Mouse (Mus musculus) WW6 (cell line): ENCODE data around the gene 2310011J03Rik.
"Not testable (repeated sequence)": the region's sequence is repeated elsewhere in the genome, so short reads cannot be mapped to it uniquely, and the experiment has no call there.

Experiments used
- DNase-seq: peaks from one replicate; pipeline ENCODE4 v3.0.0-alpha.2; 2013; ENCODE audit warnings: low read depth, low spot score

2310011J03Rik gene

DNA sequence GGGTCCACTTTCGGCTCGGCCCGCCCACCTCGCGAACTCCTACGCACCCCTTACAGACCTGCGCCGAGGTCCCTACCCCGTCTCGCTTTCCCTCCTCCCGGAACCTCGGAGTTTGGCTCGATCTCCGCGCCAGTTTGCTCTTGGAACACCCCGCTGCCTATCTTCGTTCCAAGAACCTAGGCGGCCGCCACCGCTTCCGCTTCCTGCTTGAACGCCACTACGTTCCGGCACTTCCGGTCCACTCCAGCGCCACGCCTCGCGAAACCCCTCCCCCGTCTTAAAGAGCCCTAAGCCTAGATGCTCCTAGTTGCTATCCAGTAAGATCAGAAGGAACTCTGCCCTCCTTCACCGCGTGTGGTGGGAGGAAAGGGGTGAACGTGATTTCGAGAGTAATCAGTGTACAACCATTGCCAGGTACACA, at the start of gene 2310011J03Rik:
Gene 2310011J03Rik, minus strand, starts transcription at position 198 of the 421 bp plus-strand sequence.
- DNase-seq: no peak

DNA sequence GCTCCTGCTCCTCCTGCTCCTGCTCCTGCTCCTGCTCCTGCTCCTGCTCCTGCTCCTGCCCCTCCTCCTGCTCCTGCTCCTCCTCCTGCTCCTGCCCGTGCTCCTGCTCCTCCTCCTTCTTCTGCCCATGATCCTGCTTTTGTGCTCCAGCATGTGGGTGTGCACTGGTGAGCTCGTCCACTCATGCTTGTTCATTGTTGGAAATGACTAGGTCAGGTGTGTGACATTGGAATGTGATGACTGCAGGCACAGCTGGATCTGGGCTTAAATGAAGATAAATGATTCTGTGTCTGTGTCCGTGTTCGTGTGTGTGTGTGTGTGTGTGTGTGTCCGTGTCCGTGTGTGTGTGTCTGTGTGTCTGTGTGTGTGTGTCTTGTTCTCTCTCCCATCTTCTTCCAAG, 48.1 kb upstream of the 2310011J03Rik start:
- DNase-seq: no peak

DNA sequence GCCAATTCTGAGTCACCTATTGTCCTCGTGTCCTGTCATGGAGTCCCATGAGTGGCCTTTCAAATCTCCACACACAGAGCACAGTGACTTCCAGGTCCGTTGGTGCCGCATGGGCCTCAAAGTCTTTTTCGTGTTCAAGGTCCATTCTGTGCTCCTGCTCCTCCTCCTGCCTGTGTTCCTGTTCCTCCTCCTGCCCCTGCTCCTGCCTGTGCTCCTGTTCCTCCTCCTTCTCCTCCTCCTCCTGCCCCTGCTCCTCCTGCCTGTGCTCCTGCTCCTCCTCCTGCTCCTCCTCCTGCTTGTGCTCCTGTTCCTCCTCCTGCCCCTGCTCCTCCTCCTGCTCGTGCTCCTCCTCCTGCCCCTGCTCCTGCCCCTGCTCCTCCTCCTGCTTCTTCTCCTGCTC, 47.6 kb upstream of the 2310011J03Rik start:
- no peak for DNase-seq

DNA sequence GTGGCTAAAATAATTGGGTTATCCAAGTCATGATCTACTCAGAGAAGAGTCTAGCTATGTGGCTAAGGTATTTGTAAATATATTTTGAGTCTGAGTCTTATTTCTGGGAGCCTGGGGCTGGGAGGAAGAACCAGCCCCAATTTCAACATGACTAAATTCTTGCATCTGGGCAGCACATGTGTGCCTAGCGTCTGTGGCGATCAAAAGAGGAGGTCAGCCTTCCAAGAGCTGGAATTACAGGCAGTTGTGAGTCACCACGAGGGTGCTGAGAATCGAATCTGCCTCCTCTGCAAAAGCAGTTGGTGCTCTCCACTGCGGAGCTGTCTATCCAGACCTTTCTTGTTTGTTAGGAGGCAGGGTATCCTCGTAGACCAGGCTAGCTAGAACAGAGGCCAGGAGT, 45.4 kb upstream of the 2310011J03Rik start:
- DNase-seq: no peak

DNA sequence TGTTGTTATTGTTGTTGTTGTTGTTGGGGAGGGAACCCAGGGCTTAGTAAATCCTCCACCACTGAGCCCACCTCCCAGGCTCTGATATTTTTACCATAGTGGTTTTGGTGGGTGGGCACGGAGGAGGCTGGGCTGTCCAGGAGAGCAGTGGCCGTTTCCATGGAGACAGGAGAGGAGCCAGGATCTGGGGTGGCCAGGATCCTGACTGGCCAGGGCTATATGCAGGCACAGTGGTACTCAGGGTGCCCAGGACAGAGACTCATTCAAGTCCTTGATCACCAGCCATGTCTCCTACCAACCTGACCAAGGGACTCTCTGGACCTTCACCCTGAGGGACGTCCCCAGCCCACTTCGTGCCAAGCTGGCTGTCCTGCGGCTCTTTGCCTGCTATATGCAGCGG, 43.4 kb upstream of the 2310011J03Rik start:
- DNase-seq: no peak

DNA sequence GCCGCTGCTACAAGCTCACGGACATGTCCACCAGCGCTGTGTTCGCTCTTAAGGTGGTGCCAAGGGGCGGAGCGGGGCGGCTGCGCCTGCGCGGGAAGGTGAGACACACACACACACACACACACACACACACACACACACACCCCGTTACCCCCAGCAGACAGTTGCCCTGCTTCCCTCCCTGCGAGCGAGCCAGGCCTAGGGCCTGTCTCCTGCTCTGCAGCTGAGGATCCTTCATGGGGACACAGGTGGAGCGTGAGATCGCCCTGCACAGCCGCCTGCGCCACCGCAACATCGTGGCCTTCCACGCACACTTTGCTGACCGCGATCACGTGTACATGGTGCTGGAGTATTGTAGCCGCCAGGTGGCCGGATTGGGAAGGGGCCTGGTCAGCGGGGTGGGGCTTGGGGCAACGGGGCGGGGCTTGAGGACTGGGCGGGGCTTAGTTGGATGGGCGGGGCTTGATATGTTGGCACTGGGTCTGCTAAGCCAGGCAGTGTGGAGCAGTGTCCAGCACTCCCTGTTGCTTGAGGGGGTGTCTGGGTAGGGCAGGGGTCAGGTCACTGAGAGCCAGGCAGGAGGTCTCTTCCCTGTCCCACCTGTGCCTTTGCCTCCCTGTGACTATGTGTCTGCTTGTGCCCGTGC, 37.8 kb upstream of the 2310011J03Rik start:
- no peak for DNase-seq

DNA sequence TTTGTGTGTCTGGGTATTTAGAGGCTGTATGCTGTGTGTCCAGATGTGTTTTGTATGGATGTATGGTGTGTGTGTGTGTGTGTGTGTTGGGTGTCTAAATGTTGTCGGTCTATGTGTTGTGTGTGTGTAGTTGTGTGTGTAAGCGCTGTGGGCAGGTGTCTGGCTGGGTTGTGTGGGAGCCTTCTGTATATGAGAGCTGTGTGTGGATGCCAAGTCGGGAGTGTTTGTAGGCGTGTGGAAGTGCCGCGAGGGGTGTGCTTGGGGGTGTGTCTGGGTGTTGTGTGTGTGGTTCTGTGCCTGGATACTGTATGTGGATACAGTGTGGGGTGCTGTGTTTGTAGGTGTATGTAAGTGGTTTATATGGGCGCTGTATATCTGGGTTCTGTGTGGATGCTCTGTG, 37.0 kb upstream of the 2310011J03Rik start:
- no peak for DNase-seq

DNA sequence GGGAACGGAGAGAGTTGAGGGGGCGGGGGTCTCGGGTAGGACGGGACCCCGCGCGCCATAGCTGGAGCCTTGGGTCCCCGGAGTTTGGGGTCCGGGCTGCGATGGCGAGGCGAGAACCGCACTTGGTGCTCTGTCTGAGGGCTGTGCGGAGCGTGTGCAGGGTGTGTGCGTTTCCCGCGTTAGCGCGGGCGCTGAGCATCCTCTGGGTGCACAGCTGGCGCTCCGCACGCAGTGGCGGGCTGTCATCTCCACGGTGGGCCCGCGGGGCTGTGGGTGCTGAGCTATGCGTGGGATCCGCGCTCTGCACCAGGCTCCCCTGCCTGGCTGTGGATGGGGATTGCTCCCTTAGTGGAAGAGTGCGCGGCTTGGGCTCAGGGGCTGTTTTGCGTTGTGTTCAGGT, 36.4 kb upstream of the 2310011J03Rik start:
- no peak for DNase-seq

DNA sequence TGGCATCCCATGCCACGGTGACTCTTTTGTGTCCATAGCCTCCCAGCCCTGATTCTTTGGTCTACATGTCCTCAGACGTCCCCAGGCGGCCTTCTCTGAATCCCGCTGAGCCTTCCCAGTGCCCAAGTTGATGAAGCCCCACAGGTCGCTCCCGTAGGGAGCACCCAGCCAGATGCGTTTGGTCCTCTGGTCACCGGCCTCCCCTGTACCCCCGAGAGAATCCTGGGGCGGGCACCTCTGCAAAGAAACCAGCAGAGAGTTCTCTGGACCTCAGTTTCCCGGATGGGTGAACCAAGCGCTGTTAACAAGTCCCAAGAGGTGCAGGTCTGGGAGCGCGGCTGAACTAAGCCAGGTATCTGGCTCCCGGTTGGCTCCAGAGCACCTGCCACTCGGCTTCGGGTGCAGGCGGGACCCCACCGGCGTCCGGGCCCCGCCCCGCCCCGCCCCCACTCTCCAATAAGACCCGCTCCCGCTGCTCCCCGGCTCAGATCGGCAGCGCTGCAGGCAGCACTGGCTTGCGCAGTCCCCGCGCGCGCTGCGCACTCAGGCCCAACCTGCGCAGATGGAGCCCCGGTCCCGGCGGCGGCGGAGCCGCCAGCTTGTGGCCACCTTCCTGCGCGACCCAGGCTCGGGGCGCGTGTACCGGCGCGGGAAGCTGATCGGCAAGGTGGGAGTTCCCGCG, 35.8 kb upstream of the 2310011J03Rik start, which contains the start of gene Plk5:
Gene Plk5, plus strand, starts transcription at position 459 of the 682 bp plus-strand sequence.
- DNase-seq: no peak

DNA sequence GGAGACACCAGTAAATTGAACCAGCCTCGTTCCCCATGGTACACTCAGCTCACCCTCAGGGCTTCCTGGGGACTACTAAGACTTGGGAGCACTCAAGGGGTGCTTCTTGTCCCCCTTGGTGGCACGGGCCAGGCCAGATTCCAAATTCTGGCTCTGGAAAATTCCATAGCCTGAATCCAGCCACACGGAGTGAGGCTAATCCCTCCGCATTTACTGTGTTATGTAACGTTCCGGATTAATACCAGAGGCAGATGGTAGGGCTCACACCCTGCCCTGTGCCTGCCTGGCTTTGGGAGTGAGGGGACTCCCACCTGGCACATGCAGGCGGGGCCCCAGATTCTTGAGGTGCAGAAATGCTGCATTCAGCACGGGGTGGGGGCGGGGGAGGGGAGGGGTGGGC, 35.1 kb upstream of the 2310011J03Rik start:
- no peak for DNase-seq

DNA sequence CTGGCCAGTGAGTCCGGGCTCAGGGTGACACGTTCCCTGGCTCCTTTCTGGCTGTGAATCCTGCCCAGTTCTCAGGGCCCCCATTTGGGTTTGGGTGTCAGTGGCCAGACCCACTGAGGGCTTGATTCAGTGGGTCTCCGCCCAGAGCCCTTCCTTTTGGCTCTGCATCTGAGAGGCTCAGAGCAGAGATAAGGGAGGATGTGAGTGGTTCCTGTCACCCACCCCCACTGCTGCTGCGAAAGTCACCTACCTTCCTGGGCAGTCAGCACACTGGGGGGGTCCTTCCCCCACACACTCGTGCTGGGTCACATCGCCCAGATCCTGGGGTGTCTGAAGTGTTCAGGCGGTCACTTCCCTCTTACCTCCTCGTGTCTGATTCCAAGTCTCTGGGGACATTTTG, 32.4 kb upstream of the 2310011J03Rik start:
- DNase-seq: no peak

DNA sequence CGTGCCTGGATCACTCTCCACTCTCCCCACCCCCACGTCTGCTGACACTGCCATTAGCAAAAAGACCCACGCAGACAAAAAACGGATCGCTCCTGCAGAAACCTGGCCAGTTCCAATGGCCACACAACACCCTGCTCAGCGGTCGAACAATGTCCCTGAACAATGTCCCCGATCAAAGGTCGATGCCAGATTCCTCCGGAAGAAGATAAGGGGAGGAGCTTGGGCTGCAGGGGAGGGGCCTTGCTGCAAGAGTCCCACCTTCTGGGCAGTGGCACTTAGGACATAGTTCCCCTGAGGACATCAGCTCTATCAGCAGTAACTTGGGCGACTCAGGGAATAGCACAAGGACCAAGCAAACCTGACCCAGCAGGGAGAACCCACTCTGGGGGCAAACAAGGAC, 31.6 kb upstream of the 2310011J03Rik start:
- DNase-seq: no peak

DNA sequence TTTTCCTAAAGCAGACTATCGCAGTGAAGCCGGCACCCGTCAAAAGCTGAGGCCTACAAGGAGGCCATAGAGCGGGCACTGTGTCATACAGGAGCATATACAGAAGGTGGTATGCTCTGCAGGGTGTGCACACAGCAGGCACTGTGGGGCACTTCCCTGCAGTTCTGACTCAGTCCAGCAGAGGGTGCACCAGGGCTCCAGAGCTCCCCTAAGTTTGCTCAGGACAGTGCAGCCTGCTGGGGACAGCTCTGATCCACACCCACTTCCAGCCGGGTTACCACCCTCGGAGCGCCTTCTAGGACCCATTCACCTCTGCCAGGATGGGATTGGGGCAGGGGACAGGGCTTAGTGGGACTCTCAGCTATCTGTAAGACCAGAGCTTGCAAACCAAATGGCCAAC, 30.0 kb upstream of the 2310011J03Rik start:
- peak; percentile 76 for DNase-seq

DNA sequence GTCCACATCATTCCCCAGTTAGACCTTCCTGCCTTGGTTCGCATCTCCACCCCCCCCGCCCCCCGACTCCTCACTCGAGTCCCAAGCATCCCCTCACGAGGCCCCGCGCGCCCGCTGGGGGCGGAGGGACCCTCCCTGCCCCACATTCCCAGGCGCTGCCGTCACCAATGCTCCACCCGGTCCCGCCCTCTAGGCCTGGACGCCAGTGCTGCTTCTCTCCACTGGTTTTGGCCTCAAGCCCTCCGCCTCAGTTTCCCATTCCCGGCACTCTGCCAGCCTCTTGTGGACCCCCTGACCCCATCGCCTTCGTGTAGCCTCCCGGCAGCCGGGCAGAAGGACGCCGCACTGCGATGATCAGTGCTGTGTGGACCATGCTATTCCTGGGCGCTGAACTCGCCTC, 28.6 kb upstream of the 2310011J03Rik start:
- no peak for DNase-seq

DNA sequence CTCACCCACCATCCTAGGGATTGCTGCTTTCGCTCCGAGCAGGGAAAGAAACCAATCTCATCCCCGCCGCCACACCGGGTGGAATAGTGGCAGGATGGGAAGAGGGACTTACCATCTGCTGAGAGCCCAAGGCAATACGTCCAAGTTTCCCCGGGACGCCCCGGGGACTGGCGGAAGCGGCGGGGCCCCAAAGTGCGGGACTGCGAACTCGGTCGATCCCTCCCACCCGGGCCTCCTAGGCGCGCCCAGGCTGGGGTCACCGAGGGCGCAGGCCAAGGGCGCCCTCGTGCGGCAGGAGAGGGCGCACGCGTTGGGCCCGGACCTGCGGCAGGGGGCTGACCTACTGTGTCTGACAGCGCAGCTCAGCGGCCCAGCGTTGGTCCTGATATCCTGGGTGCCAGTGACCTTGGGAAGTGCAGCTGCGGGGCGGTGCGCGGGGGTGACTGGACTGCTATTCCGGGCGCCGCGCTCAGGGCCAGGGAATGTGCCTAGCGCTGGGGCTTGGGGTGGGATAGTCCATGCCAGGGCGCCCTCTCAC, 28.0 kb upstream of the 2310011J03Rik start, which contains the start of gene Adamtsl5:
Gene Adamtsl5, minus strand, starts transcription at position 169 of the 538 bp plus-strand sequence.
- DNase-seq: no peak

DNA sequence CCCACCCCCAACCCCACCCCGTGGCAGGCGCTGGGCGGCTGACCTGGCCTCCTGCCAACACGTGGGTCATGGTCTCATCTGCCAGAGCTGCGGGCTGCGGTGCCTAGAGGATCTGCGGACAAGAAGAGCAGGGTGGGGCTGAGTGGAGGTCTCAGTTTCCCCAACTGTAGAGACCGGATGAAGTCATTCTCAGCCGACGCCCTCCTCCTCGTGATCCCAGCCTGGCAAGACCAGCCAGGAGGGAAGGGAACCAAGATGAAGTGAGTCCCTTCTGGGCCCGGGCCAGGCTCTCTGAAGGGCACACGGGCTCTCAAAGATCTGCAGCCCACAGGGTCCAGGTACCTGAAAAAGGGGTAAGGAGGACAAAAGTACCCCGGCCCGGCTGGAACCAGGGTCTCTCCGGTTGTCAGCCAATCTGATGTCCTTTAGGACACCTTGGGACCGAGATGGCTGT, 27.2 kb upstream of the 2310011J03Rik start:
- DNase-seq: no peak

DNA sequence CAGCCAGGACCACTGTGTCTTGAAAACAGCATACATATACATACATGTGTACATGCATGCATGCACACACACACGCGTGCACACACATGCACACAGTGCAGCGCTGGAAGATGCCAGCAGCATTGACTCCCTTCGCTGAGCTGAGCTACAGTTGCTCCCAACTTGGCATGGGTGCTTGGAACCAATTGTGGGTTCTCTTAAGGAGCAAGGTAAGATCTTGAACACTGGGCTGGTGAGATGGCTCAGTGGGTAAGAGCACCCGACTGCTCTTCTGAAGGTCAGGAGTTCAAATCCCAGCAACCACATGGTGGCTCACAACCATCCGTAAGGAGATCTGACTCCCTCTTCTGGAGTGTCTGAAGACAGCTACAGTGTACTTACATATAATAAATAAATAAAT, 25.6 kb upstream of the 2310011J03Rik start:
- DNase-seq: not testable (repeated sequence)

DNA sequence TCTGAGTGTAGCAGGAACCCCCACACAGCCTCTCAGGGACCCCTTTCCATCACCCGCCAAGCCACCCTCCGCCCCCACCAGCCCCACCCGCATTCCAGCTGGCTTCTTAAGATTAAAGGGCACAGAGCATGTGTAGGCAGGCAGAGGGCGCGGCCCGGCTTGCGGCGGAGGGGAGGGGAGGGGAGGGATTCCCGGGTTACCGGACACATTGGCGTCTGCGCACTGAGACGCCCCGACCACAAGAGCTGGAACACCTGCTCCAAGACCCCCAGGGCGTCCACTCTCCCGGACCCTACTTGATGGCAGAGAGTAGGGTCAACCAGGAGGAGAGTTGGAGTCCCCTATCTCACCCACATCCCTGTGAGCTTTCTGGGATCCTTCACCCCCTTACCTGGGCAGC, 24.8 kb upstream of the 2310011J03Rik start:
- DNase-seq: no peak

DNA sequence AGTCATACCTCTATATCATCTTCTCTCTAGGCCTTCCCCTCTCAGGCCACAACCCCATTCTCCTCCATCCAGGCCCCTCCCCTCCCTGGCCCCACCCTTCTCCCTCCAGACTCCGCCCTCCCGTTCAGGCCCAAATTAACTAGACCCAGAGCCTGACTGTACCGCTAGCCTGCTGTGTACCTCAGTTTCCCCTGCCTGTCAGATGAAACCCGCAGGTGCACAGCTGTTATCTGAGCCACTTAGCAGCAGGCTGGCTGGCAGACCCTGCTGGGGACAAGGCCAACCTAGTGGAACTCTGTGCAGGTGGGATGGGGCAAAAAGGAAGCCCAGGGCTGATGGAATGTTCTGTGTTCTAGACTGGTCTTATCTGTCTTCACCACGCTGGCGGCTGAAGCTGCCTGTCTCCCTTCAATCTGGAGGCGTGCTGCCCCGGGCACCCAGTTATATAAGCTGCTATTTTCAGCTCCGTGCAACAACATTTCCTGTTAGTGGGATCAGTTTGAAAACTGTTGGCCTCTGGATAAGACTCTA, 23.9 kb upstream of the 2310011J03Rik start:
- DNase-seq: no peak

DNA sequence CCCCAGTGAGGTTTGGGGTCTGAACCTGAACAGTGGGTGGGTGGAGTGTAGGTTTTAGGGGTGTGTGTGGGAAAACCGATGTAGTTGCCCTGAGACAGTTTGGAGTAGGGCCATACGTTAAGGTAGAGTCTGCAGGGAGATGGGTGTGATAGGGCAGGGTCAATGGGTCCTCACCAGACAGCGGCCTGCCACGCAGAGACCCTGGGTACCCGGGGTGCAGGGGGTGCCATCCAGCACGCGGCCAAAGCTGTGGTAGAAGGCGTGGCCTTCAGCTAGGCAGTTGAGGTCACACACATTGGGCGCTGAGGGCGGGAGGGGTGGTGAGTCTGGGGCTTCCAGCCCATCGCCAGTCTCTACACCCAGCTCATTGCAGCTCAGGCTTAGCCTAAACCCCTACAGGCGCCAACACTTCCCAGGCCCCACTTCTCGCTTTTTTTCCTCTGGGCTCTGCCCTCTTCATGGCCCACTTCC, 23.1 kb upstream of the 2310011J03Rik start:
- DNase-seq: no peak

DNA sequence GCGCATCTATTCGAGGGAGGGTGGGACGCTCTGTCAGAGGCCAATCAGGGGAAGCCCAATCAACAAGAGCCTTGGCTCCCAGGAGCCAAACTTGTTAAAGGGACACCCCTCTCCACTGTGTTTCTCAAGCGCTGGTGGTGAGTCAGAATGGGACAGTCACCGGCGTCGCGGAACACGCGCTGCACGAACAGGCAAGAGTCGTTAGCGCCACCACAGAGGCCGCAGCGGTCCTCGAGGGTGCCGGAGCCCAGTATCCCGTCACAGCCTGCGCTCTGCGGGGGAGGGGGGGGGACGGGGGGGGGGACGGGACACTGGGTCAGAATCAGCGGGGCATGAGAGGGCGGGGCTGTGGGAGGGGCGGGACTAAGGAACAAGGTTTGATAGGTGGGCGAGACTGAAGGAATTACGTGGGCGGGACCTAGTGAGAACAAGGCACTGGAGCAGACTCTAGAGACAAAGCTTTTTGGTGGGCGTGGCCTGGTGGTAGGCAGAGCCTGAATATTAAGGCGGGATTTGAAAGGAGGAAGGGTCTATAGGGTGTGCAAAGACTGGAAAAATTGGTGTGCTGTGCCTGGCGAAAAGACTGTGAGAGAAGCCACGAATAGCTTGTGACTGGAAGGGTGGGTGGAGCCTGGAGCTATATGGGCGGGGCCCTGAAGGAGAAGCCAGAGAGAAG, 22.6 kb upstream of the 2310011J03Rik start:
- peak; percentile 67 for DNase-seq

DNA sequence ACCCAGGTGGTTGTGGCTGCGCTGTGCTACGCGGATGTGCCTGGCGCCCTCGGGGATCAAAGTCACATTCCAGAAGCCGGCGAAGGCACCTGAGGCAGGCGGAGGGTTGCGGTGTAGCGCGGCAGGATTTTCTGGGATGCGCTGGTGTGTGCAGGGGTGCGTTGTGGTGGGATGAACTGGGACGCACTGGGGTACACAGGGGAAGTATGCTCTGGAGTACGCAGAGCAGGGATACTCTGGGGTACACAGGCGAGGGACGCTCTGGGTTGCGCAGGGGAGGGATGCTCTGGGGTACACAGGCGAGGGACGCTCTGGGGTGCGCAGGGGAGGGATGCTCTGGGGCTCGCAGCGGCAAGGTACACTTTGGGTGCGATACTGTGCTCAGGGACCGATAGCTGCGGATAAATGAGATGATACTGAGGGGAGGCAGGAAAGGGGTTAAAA, 22.0 kb upstream of the 2310011J03Rik start:
- DNase-seq: peak; percentile 52
